Mouse (Mus musculus): ENCODE data around the gene Ndufa8. TPM values are rescaled to one million over a fixed set of nuclear protein-coding genes. Genes with fewer than 3 reads are reported as not detected.

Gene Ndufa8
- 78.5 TPM for polyA plus RNA-seq (2017; shearing (Covaris generic))

GRCm38 (mm10) chr2:36048748-36049566 lies at the start of gene Ndufa8, which contains the start of gene Morn5:
Gene Ndufa8, minus strand, starts transcription at chr2:36049406.
Gene Morn5, plus strand, starts transcription at chr2:36049458.

Other genes starting within 250 kb of the Ndufa8 start
- gene Ttll11, start 69.5 kb downstream of the Ndufa8 start, polyA plus RNA-seq (2017; shearing (Covaris generic)) = 1.3 TPM
- not detected for gene Morn5, start 52 bp upstream of the Ndufa8 start, polyA plus RNA-seq (2017; shearing (Covaris generic))
- gene Lhx6, start 56.0 kb upstream of the Ndufa8 start, polyA plus RNA-seq (2017; shearing (Covaris generic)) = not detected
- gene Mrrf, start 87.0 kb upstream of the Ndufa8 start, polyA plus RNA-seq (2017; shearing (Covaris generic)) = 12.4 TPM
- 74.0 TPM for gene Rbm18, start 87.4 kb upstream of the Ndufa8 start, polyA plus RNA-seq (2017; shearing (Covaris generic))
- not detected for gene Ptgs1, start 181.0 kb upstream of the Ndufa8 start, polyA plus RNA-seq (2017; shearing (Covaris generic))

Measured in naive thymus-derived CD4-positive, alpha-beta T cell, adult 5 months (primary cell).